Mouse (Mus musculus): ENCODE measurements around the gene Hist4h4.
A peak's percentile ranks its signal among the peaks of the same experiment; 100 is the strongest.
"Not testable (repeated sequence)": the region's sequence is repeated elsewhere in the genome, so short reads cannot be mapped to it uniquely, and the experiment has no call there.

The Hist4h4 gene

DNA sequence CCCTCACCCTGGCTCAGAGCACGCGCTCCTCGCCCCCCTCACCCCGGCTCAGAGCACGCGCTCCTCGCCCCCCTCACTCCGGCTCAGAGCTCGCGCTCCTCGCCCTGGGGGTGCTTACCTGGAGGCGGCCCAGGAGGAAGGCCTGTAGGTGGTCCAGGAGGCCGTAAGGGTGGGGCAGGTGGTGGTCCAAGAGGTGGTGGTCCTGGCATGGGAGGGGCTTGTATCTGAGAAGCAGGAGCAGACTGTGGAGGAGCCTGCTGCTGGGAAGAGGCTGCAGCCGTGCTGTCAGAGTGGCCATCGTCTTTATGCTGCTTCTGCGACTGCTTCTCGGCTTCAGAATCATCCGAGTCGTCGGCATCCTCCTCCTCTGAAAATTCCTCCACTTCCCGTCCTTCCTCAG, 12.6 kb upstream of the Hist4h4 start:
- no peak for DNase-seq (ENCODE audit: extremely low read depth, low read depth, low spot score)

DNA sequence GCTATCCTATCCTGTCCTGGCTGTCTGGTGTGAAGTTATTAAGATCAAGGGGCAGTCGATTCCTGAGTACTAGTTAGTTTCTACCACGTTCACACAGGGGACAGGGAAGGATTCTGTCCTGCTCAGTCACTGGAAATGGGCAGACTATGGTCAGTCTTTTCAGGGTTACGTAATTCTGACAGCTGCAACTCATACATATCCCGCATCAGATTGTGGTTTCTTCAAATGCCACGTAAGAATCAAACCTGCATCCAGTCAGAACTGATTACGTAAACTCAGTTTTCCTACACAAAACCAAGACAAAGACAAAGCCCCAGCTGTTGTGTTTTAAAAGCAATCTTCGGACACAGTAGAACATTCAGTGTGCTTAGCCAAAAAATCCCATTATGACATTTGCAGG, 11.2 kb upstream of the Hist4h4 start:
- DNase-seq (ENCODE audit: extremely low read depth, low read depth, low spot score): no peak

DNA sequence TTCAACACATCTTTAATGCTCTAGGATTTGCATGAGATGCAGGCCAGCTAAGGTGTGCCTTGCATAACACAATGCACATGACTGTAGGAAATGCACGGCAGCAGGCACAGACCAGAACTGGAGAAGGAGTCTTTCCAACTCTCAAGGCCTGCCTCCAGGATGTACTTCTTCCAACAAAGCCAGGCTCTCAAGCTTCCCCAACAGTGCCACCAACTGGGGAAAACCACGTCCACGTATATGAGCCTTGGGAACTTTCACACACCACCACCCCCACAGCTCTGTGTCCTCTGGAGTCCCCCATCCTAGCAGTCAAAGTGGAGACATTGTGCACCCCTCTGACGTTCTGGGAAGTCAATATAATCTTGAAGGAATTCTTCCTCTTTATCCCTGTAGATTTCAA, 8.9 kb upstream of the Hist4h4 start:
- no peak for DNase-seq (ENCODE audit: extremely low read depth, low read depth, low spot score)

DNA sequence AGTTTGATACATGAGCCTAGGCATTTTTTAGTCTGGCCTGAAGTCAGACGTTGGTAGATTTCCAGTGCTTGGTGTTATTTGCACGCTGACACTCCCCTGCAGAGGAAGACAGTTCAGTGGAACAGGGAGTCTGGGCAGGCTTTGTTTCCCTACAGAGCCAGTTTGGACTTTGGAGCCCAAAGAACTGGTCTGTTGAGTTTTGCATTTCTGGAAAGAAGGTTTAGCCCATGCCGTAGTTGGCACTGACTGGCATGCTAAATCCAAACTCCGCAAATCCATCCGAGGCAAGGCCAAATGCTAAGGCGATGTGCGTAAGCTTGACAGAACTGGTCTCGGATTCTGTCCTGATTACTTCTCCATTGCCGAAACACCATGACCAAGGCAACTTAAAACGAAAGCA, 7.0 kb upstream of the Hist4h4 start:
- peak; percentile 94 for DNase-seq (ENCODE audit: extremely low read depth, low read depth, low spot score)

DNA sequence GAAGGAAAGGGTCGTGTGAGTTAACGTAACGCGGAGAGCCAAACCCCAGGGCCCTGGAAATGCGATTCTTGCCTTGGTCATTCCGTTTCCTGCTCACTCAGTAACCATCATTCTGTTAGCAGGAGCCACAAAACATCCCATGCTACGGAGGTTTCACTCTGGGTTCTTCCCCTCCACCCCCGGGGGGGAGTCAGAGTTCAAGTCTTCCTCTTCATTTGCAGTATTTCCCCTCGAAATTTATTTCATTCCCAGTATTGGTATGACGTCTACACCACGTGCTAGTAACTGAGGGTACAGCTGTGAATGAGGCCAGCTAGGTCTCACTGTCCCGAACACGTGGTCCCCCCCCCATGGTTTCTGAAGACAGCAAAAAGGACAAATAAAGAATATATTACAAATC, 5.5 kb upstream of the Hist4h4 start:
- no peak for DNase-seq (ENCODE audit: extremely low read depth, low read depth, low spot score)

DNA sequence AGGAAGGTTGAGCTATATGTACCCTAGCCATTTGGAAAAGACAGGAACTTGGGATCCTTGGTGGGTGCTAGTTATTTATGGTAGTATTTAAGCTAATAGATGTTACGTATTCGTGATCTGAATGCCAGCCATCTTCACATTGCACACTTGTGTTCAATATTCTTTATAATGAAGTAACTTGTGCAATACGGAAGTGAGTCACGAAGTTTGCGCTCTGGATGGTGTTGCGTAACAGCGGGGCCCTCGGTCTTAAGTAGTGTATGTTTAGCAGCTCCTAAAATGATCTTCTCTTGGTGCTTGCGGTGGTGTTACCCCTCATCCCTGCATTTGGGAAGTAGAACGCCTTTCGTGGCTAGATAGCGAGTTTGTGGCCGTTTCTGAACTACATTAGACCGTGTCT, 4.9 kb upstream of the Hist4h4 start:
- peak; percentile 75 for DNase-seq (ENCODE audit: extremely low read depth, low read depth, low spot score)

DNA sequence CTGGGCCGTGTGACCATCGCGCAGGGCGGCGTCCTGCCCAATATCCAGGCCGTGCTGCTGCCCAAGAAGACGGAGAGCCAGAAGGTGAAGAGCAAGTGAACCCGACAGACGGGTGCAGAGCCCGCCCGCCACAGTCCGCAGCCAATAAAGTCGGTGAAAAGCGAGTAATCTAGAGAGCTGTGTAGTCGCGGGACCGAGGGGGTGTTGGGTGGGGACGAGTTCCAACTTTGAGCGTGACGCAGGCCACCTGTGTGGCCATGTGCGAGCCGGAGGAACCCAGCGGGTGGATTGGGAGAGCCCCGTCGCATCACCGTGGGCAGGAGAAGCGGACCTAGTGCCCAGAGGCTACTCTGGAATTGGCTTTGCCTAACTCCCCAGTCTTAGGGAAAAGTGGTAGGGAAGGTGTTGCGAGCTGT, 4.4 kb upstream of the Hist4h4 start:
- DNase-seq (ENCODE audit: extremely low read depth, low read depth, low spot score): no peak

DNA sequence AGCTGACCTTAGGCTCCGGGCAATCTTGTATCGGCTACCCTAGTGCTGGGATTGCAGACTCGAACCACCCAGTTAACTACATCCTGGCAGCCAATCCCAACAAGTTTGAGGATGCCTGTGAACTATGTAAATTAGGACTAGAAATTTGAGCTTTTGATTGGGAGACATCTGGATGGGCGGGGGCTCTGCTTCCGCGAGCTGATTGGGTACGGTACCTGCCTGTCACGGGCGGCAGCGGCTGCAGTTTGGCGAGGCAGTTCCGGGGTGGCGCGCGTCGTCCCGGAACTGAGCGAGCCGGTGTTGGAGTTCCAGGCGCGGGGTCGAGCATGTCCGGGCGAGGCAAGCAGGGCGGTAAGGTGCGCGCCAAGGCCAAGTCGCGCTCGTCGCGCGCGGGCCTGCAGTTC, 3.8 kb upstream of the Hist4h4 start, which contains the start of gene H2afj:
H2afj (plus strand) TSS at position 231 of the 404 bp plus-strand sequence.
- peak; percentile 82 for DNase-seq (ENCODE audit: extremely low read depth, low read depth, low spot score)

DNA sequence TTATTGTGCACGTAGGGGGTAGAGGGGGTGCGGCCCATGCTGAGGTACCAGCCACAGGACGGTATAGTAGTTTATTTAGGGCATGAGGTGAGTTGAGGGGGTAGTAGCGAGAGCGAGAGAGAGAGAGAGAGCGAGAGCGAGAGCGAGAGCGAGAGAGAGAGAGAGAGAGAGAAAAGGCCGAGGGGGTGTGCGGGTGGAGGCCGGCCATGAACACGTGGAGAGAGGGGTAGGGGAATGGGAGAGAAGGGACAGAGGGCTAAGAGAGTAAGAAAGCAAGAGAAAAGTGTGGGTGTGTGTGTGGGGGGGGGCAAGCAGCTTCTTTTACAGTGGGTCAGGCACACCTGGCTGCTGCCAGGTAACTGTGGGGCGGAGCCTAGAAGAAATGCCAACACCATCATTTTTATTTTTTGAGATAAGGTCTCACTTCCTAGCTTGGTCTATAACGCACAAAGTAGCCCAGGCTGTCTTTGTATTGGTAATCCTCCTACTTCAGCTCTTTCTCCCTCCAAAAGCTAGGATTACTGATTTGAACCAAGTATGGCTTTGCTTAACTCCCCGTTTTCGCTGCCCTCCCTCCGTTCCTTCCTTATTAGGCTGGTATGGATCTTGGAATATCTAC, 3.3 kb upstream of the Hist4h4 start:
- no peak for DNase-seq (ENCODE audit: extremely low read depth, low read depth, low spot score)

DNA sequence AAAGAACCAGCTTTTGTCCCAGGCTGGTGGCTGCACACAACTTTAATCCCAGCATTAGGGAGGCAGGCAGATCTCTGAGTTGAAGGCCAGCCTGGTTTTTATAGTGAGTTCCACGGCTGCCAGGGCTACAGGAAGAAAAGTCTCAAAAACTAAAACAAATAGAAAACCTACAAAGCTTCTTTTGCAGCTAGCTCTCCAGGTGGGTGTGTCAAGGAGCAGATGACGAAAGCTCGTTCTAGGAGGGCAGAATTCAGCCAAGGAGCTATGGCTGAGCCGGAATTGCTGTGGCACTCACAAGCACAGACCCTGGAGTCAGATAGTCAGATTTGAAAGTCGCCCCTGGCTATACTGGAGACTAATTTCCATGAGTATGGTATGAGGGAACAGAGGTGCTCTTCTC, 2.6 kb upstream of the Hist4h4 start:
- DNase-seq (ENCODE audit: extremely low read depth, low read depth, low spot score): no peak

DNA sequence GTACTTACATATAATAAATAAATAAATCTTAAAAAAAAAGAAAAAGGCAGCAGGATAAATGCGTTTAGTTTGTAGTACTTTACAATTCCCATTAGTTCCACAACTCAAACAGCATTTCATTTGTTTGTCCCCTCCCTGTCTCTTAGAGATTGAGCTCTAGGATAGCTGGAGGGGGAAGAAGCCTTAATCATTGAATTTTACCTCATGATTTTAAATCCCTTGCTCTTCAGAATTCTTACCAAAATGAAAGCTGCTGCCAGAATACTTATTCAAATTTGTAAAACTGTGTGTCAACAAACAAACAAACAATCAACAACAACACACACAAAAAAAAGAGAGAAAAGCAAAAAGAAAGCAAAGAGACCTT, 1.2 kb upstream of the Hist4h4 start:
- DNase-seq (ENCODE audit: extremely low read depth, low read depth, low spot score): no peak

DNA sequence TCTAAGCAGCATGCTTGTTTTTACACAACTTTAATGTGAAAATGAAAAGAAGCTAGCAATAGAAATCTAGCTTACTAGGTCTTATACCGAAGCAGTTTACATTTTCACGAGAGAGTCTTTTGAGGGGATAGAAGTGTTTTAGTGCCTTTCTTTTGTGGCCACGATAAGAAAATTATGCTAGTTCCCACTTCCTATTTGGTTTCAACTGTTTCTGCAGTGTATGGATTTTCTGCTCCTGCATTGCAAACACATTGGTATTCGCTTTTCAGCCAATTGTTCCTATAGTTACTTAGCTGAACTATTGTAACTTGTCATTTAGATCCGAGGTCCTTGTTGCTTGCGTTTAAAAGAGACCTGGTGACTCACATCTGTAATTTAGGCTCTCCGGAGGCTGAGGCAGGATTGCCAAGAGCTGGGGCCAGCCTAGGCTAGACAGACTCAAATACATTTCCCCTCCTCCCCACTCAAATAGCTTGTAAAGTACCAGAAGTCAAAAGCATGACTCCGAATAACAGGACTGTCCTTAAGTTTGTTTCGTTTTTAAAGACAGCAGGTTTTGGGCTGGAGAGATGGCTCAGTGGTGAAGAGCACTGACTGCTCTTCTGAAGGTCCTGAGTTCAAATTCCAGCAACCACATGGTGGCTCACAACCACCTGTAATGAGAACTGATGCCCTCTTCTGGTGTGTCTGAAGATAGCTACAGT, 642 bp upstream of the Hist4h4 start:
- no peak for DNase-seq (ENCODE audit: extremely low read depth, low read depth, low spot score)

DNA sequence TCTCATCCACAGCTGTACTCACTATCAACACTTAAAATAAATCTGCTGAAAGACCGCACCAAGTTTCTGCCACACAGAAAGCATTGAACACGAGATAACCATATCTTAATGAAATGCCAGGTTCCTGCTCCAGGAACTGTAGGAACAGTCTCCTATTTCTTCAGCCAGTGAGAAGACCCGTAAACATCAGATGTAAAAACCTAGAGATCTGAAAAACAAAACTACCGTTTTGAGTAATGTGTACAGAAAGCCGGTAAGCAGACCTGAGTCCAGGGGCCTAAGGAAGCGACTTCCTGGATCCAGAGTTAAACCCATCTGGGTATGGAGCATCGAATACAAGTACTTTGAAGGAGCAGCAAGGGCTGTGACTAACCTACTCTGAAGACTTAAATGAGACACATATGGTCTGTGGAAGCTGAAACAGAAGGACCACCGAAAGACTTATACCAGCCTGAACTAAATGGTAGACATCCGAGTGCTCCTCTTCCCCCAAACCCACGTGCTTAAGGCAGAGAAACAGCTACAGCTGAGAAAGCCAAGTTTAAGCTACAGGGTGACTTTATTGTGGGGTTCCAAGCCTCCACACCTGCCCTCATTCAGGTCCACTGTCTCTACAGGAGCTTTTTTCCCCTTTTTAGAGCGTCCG, 999 bp downstream of the Hist4h4 start:
- no peak for DNase-seq (ENCODE audit: extremely low read depth, low read depth, low spot score)

DNA sequence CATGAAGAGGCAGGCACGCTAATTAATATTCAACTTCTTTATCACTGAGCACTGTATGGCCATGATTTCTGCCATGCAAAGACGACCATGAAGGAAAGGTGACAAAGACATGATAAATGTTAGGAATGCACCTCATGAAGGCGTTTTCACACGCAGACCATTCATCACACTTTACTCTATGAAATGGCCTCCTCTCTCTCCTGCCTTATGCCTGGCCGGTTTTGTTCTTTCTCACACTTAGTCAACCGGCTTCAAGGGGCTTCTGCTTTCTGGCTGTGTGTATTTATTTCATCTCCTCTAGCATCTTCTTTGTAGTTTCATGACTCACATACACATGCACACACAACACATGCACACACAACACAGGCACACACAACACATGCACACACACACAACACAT, 2.9 kb downstream of the Hist4h4 start:
- DNase-seq (ENCODE audit: extremely low read depth, low read depth, low spot score): no peak

DNA sequence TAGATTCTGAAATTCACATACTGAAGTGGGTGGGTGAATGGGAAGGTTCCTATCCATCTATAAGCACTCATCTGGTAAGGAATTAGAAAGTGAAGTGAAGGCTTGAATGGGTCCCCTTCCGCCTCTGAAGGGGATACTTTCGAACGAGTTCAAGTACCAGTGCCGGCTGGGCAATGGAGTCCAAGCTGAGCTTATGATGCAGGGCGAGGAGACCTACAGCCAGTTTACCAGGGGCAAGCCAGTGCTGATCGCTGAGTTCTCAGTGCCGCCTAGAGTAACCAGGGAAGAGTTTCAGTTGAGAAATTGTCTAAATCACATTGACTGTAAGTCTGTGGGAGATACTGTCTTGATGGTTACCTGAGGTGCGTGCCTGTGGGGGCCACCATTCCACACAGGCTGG, 3.5 kb downstream of the Hist4h4 start:
- DNase-seq (ENCODE audit: extremely low read depth, low read depth, low spot score): no peak

DNA sequence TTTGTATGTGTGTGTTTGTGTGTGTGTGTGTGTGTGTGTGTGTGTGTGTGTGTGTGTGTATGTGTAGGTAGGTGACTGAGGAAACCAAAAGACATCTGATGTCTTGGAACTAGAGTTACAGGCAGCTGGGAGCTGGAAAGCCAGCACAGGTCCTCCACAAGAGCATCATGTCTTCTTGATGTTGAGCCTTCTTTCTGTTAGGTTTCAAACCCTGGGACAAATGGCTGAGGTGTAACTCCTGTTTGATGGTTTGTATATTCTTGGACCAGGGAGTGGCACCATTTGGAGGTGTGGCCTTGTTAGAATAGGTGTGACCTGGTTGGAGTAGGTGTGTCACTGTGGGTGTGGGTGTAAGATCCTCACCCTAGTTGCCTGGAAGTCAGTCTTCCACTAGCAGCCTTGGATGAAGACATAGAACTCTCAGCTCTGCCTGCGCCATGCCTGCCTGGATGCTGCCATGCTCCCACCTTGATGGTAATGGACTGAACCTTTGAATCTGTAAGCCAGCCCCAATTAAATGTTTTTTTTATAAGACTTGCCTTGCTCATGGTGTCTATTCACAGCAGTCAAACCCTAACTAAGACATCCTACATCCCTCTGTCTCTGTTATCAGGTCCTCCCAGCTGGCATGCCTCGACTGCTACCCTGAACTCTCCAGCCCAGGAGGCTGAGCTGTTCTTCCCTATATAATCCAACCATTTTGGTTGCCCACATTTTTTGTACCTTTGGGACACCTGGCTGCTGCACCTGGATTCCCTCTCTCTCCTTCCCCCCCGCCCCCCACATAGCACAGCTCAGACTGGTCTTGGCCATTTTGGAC, 6.1 kb downstream of the Hist4h4 start:
- DNase-seq (ENCODE audit: extremely low read depth, low read depth, low spot score): not testable (repeated sequence)

DNA sequence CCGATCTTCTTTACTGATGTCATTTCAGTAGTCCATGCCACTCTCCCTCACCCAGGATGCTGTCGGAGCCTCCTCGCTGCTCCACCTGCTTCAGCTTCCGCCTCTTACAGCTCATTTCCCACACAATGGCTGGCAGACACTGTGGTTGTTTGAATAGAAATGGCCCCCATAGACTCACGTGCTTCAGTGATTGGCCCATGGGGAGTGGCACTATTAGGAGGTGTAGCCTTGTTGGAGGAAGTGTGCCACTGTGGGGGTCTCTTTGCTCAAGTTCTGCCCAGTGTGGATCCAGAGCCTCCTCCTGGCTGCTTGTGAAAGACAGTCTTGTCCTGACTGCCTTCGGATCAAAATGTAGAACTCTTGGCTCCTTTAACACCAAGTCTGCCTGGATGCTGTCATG, 8.4 kb downstream of the Hist4h4 start:
- DNase-seq (ENCODE audit: extremely low read depth, low read depth, low spot score): no peak

DNA sequence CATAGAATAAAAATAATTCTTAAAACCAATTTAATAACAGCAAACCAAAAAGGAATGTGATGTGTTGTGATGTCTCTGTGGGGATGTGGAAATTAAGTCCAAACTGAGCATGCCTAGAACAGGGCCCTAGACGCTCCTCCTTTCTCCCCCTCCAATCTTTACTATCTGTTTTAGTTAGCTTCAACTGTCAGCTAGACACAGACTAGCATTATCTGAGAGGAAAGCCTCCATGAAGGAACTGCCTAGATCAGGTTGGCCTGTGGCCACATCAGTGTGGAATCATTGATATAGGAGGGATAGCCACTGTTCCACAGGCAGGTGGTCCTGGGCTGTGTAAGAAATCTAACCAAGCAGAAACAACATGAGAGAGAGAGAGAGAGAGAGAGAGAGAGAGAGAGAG, 9.1 kb downstream of the Hist4h4 start:
- DNase-seq (ENCODE audit: extremely low read depth, low read depth, low spot score): no peak

DNA sequence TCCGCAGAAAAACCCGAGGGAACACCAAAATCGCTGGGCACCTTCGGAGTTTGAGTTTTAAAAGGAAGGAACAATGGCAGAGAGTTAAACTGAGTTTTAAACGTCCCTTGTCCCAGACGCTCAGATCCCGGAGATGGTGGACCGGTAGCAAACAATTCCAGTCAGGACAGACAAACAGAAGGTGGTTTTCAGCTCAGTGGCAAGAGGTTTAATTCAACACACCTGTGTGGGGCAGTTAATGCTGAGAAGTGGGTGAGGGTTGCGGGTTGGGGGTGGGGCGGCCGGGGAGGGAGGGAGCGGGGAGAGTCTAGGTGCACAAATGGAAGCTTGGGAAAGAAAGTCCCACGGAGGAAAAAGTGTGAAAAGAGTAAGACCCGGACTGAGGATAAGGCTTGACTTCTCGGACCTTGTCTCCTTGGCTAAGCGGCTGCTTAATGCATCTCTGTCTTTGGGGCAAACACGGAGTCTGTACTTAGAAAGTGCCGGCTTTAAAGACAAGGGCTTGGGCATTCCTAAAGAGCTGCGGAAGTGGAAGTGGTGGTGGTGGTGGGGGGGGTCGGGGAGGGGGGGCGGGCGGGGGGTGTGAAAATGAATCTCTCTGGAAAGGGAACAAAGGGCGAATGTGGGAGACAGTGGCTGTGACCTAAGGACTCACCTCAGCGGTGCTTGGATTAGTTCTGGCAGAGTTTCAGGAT, 10.2 kb downstream of the Hist4h4 start:
- DNase-seq (ENCODE audit: extremely low read depth, low read depth, low spot score): no peak

DNA sequence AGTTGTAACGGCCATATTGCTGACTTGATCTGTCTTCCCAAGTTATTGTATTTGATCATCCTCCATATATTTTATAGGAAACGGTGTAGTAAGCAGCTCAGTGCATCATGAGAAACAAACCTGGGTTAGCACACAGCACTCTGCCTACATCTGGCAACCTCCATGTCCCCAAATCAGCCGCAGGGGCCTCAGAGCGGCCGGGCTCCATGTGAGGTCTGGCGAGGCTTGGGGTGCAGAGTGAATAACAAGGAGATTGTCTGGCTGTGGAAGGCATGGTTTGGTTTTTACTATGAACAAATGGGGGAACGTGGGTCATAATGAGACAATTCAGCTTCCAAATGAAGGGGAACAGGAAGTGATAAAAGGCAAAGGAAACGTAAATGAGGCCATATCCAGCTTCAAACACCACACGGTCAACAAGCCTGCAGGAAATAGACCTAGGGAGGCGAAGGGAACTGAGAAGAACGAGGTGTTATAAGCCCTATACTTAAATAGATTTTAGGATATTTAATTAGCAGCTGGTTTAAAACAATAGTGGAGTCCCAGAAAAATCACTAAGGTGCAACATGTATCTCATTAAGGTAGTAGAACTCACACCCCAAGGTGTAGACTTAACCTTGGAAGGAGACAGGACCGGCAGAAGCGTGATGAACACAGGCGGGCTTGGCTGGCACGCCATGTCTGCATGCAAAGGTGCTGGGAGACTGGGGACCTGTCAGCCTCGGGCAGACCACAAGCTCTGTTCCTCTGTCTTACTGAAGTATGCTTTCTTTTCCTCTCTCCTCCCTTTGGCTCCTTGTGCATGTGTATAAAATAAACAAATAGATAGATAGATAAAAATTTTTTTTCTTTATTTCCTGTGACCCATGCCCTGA, 11.1 kb downstream of the Hist4h4 start:
- DNase-seq (ENCODE audit: extremely low read depth, low read depth, low spot score): no peak

All from fat pad, adult 2 months (tissue).